Mouse (Mus musculus): ENCODE data around the gene Dtx2. TPM values are rescaled to one million over a fixed set of nuclear protein-coding genes. Genes with fewer than 3 reads are reported as not detected.

Dtx2 gene
- polyA plus RNA-seq (2015; fragmentation: Nextera tagmentation; extraction: Ambion mirVana), result 6.7 and 6.9 TPM in 2 replicates

- H3K4me1 ChIP-seq (replicated peaks), result peaks cover 13% of the 10 kb centered on the region
- peak; percentile 92 for ATAC-seq (ENCODE audit: insufficient read depth)
- H3K4me3 ChIP-seq (replicated peaks), result peak within 1 kb of the TSS; percentile 70
- peaks cover 21% of the 10 kb centered on the region for H3K36me3 ChIP-seq (replicated peaks)
- WGBS (ENCODE audit: insufficient replicate concordance), result 3% methylated on average over 47 of the region's 47 CpGs
- H3K27me3 ChIP-seq, result no peaks in the 10 kb centered on the region
- peak within 1 kb of the TSS; percentile 72 for H3K27ac ChIP-seq (replicated peaks)
- H3K9ac ChIP-seq, result peak within 1 kb of the TSS; percentile 77
- H3K4me2 ChIP-seq, result peak within 1 kb of the TSS; percentile 95
- H3K9me3 ChIP-seq (replicated peaks), result no peaks in the 10 kb centered on the region
Observed at GRCm38 (mm10) chr5:135994725-135995687, at the start of gene Dtx2. TSS of gene Dtx2 (plus strand) at chr5:135994800.

GRCm38 (mm10) chr5:135945916-135946408 is 48.6 kb upstream of the Dtx2 start:
- no peak for ATAC-seq (ENCODE audit: insufficient read depth)
- Histone ChIP-seq H3K27ac (replicated peaks) (no peak overlapping the region), H3K4me3 (replicated peaks) (no peak overlapping the region), H3K4me2 (no peak overlapping the region), H3K36me3 (replicated peaks) (no peaks in the 10 kb centered on the region), H3K9ac (no peak overlapping the region), H3K4me1 (replicated peaks) (peaks cover 7% of the 10 kb centered on the region), H3K27me3 (no peaks in the 10 kb centered on the region), H3K9me3 (replicated peaks) (no peaks in the 10 kb centered on the region)
- WGBS (ENCODE audit: insufficient replicate concordance), result 70% methylated on average over 10 of the region's 10 CpGs

GRCm38 (mm10) chr5:135946621-135947020 is 48.0 kb upstream of the Dtx2 start:
- Histone ChIP-seq H3K4me2 (no peak overlapping the region), H3K27me3 (no peaks in the 10 kb centered on the region), H3K27ac (replicated peaks) (no peak overlapping the region), H3K9me3 (replicated peaks) (no peaks in the 10 kb centered on the region), H3K4me1 (replicated peaks) (peaks cover 14% of the 10 kb centered on the region), H3K36me3 (replicated peaks) (no peaks in the 10 kb centered on the region), H3K9ac (no peak overlapping the region), H3K4me3 (replicated peaks) (no peak overlapping the region)
- ATAC-seq (ENCODE audit: insufficient read depth), result no peak
- whole genome bisulfite sequencing (ENCODE audit: insufficient replicate concordance), result 61% methylated on average over 5 of the region's 5 CpGs

GRCm38 (mm10) chr5:135950710-135951412 is 43.7 kb upstream of the Dtx2 start:
- no peaks in the 10 kb centered on the region for H3K36me3 ChIP-seq (replicated peaks)
- 49% methylated on average over 11 of the region's 11 CpGs for WGBS (ENCODE audit: insufficient replicate concordance)
- peak overlapping the region; percentile 57 for H3K4me2 ChIP-seq
- H3K9ac ChIP-seq, result peak overlapping the region; percentile 35
- H3K27ac ChIP-seq (replicated peaks), result peak overlapping the region; percentile 74
- peaks cover 19% of the 10 kb centered on the region for H3K4me1 ChIP-seq (replicated peaks)
- no peaks in the 10 kb centered on the region for H3K27me3 ChIP-seq
- H3K4me3 ChIP-seq (replicated peaks), result no peak overlapping the region
- peak; percentile 81 for ATAC-seq (ENCODE audit: insufficient read depth)
- H3K9me3 ChIP-seq (replicated peaks), result no peaks in the 10 kb centered on the region

GRCm38 (mm10) chr5:135951660-135952059 is 42.9 kb upstream of the Dtx2 start:
- Histone ChIP-seq H3K27me3 (no peaks in the 10 kb centered on the region), H3K4me2 (peak overlapping the region; percentile 57), H3K4me1 (replicated peaks) (peaks cover 26% of the 10 kb centered on the region), H3K4me3 (replicated peaks) (no peak overlapping the region), H3K36me3 (replicated peaks) (no peaks in the 10 kb centered on the region), H3K9ac (no peak overlapping the region), H3K9me3 (replicated peaks) (no peaks in the 10 kb centered on the region), H3K27ac (replicated peaks) (peak overlapping the region; percentile 74)
- WGBS (ENCODE audit: insufficient replicate concordance), result 57% methylated on average over 2 of the region's 2 CpGs
- peak; percentile 70 for ATAC-seq (ENCODE audit: insufficient read depth)

GRCm38 (mm10) chr5:135952830-135953229 is 41.8 kb upstream of the Dtx2 start:
- no peak overlapping the region for H3K9ac ChIP-seq
- H3K27ac ChIP-seq (replicated peaks), result no peak overlapping the region
- WGBS (ENCODE audit: insufficient replicate concordance), result 67% methylated on average over 2 of the region's 2 CpGs
- no peaks in the 10 kb centered on the region for H3K36me3 ChIP-seq (replicated peaks)
- H3K4me3 ChIP-seq (replicated peaks), result no peak overlapping the region
- no peak overlapping the region for H3K4me2 ChIP-seq
- no peaks in the 10 kb centered on the region for H3K9me3 ChIP-seq (replicated peaks)
- H3K4me1 ChIP-seq (replicated peaks), result peaks cover 35% of the 10 kb centered on the region
- no peaks in the 10 kb centered on the region for H3K27me3 ChIP-seq
- no peak for ATAC-seq (ENCODE audit: insufficient read depth)

- 69% methylated on average over 9 of the region's 9 CpGs for WGBS (ENCODE audit: insufficient replicate concordance)
- peak overlapping the region; percentile 47 for H3K4me3 ChIP-seq (replicated peaks)
- ATAC-seq (ENCODE audit: insufficient read depth), result no peak
Observed at GRCm38 (mm10) chr5:135956300-135957206, 38.0 kb upstream of the Dtx2 start.

GRCm38 (mm10) chr5:135957207-135957974 is 37.2 kb upstream of the Dtx2 start:
- peak overlapping the region; percentile 94 for H3K27ac ChIP-seq (replicated peaks)
- WGBS (ENCODE audit: insufficient replicate concordance), result 8% methylated on average over 28 of the region's 28 CpGs
- H3K4me2 ChIP-seq, result peak overlapping the region; percentile 79
- no peaks in the 10 kb centered on the region for H3K27me3 ChIP-seq
- H3K9me3 ChIP-seq (replicated peaks), result no peaks in the 10 kb centered on the region
- H3K9ac ChIP-seq, result peak overlapping the region; percentile 63
- peaks cover 62% of the 10 kb centered on the region for H3K4me1 ChIP-seq (replicated peaks)
- no peaks in the 10 kb centered on the region for H3K36me3 ChIP-seq (replicated peaks)
- H3K4me3 ChIP-seq (replicated peaks), result peak overlapping the region; percentile 47
- peak; percentile 73 for ATAC-seq (ENCODE audit: insufficient read depth)

More at GRCm38 (mm10) chr5:135956300-135957206, 38.0 kb upstream of the Dtx2 start:
- H3K9ac ChIP-seq, result peak overlapping the region; percentile 49; the same call in 1 of the 2 replicates
- H3K36me3 ChIP-seq (replicated peaks), result no peaks in the 10 kb centered on the region
- no peaks in the 10 kb centered on the region for H3K9me3 ChIP-seq (replicated peaks)
- peaks cover 58% of the 10 kb centered on the region for H3K4me1 ChIP-seq (replicated peaks)
- H3K27ac ChIP-seq (replicated peaks), result peak overlapping the region; percentile 94
- H3K27me3 ChIP-seq, result no peaks in the 10 kb centered on the region
- peak overlapping the region; percentile 79 for H3K4me2 ChIP-seq

- Histone ChIP-seq H3K9ac (no peak overlapping the region; the same call in 1 of the 2 replicates), H3K9me3 (replicated peaks) (no peaks in the 10 kb centered on the region), H3K27me3 (no peaks in the 10 kb centered on the region), H3K4me3 (replicated peaks) (0 out of 2 replicates have a peak overlapping the region, but pooled peaks have one; percentile 47), H3K27ac (replicated peaks) (peak overlapping the region; percentile 90), H3K36me3 (replicated peaks) (no peaks in the 10 kb centered on the region), H3K4me1 (replicated peaks) (peaks cover 69% of the 10 kb centered on the region), H3K4me2 (peak overlapping the region; percentile 79)
- no peak for ATAC-seq (ENCODE audit: insufficient read depth)
- WGBS (ENCODE audit: insufficient replicate concordance), result 88% methylated on average over 4 of the region's 4 CpGs
Observed at GRCm38 (mm10) chr5:135958367-135958766, 36.2 kb upstream of the Dtx2 start.

GRCm38 (mm10) chr5:135959911-135960310 is 34.7 kb upstream of the Dtx2 start:
- 79% methylated on average over 7 of the region's 7 CpGs for WGBS (ENCODE audit: insufficient replicate concordance)
- Histone ChIP-seq H3K4me1 (replicated peaks) (peaks cover 71% of the 10 kb centered on the region), H3K4me3 (replicated peaks) (no peak overlapping the region), H3K27me3 (no peaks in the 10 kb centered on the region), H3K36me3 (replicated peaks) (no peaks in the 10 kb centered on the region), H3K9ac (no peak overlapping the region), H3K9me3 (replicated peaks) (no peaks in the 10 kb centered on the region), H3K27ac (replicated peaks) (peak overlapping the region; percentile 67), H3K4me2 (no peak overlapping the region)
- no peak for ATAC-seq (ENCODE audit: insufficient read depth)
